Mouse (Mus musculus) retina, postnatal 1 day (tissue): ENCODE data around the gene Gm10666.
"Not testable (repeated sequence)": the region's sequence is repeated elsewhere in the genome, so short reads cannot be mapped to it uniquely, and the experiment has no call there.

ENCODE experiments used
- DNase-seq: peaks from one replicate; pipeline ENCODE4 v3.0.0-alpha.2; 2012

Gm10666 gene

GRCm38 (mm10) chr7:22134641-22135040 lies at the start of gene Gm10666:
Gene Gm10666 (minus strand): TSS chr7:22134741.
- DNase-seq: not testable (repeated sequence)

GRCm38 (mm10) chr7:22163935-22164334 lies 29.4 kb upstream of the Gm10666 start, which contains the start of gene Vmn1r142:
Gene Vmn1r142 (minus strand): TSS chr7:22164035.
- DNase-seq: not testable (repeated sequence)

GRCm38 (mm10) chr7:22118145-22118544 lies 16.4 kb downstream of the Gm10666 start, which contains the start of gene Gm16451:
Gene Gm16451 (minus strand): TSS chr7:22118245.
- not testable (repeated sequence) for DNase-seq
